Mouse (Mus musculus): Measurements from ENCODE around the gene Insr. TPM values are rescaled to one million over a fixed set of nuclear protein-coding genes. Genes with fewer than 3 reads are reported as not detected.
A peak's percentile ranks its signal among the peaks of the same experiment; 100 is the strongest.

Insr gene
- polyA plus RNA-seq, 1 experiment from 2014 or later = 54.2 TPM

GRCm38 (mm10) chr8:3279721-3280077, 282 bp upstream of the Insr start:
- Histone ChIP-seq H3K27ac (no peak overlapping the region), H3K36me3 (replicated peaks; ENCODE audit: control insufficient read depth, insufficient read depth) (0 out of 2 replicates have a peak, but pooled peaks cover 2% of the 10 kb centered on the region), H3K9me3 (ENCODE audit: control insufficient read depth, low read length) (no peaks in the 10 kb centered on the region), H3K4me2 (replicated peaks) (peak overlapping the region; percentile 79), H3K27me3 (ENCODE audit: control insufficient read depth, insufficient read depth, low read length) (no peaks in the 10 kb centered on the region), H3K4me3 (replicated peaks; ENCODE audit: low read length) (peak overlapping the region; percentile 80), H3K4me1 (replicated peaks; ENCODE audit: control insufficient read depth, insufficient read depth, low read length) (peaks cover 25% of the 10 kb centered on the region), H3K9ac (peak overlapping the region; percentile 90)
- ATAC-seq (ENCODE audit: low FRiP score) (no peak), DNase-seq (ENCODE audit: low spot score) (no peak)
- WGBS = under 1% methylated on average over 18 of the region's 18 CpGs

- Histone ChIP-seq H3K27me3 (ENCODE audit: control insufficient read depth, insufficient read depth, low read length) (no peaks in the 10 kb centered on the region), H3K9me3 (ENCODE audit: control insufficient read depth, low read length) (no peaks in the 10 kb centered on the region), H3K9ac (peak overlapping the region; percentile 90), H3K27ac (no peak overlapping the region), H3K4me2 (replicated peaks) (peak overlapping the region; percentile 79), H3K36me3 (replicated peaks; ENCODE audit: control insufficient read depth, insufficient read depth) (0 out of 2 replicates have a peak, but pooled peaks cover 11% of the 10 kb centered on the region), H3K4me1 (replicated peaks; ENCODE audit: control insufficient read depth, insufficient read depth, low read length) (peaks cover 25% of the 10 kb centered on the region), H3K4me3 (replicated peaks; ENCODE audit: low read length) (peak overlapping the region; percentile 80)
- 54% methylated on average over 15 of the region's 15 CpGs for WGBS
- ATAC-seq (ENCODE audit: low FRiP score) (no peak), DNase-seq (ENCODE audit: low spot score) (no peak)
These were observed 1.1 kb downstream of the Insr start for GRCm38 (mm10) chr8:3278181-3278820.

GRCm38 (mm10) chr8:3277266-3277665, 2.2 kb downstream of the Insr start:
- peak overlapping the region; percentile 80 for H3K4me3 ChIP-seq (replicated peaks; ENCODE audit: low read length)
- ATAC-seq (ENCODE audit: low FRiP score) = no peak
- no peak overlapping the region for H3K27ac ChIP-seq
- 97% methylated on average over 9 of the region's 9 CpGs for WGBS
- no peak overlapping the region; the same call in 1 of the 2 replicates for H3K9ac ChIP-seq
- no peak for DNase-seq (ENCODE audit: low spot score)
- no peaks in the 10 kb centered on the region for H3K9me3 ChIP-seq (ENCODE audit: control insufficient read depth, low read length)
- H3K27me3 ChIP-seq (ENCODE audit: control insufficient read depth, insufficient read depth, low read length) = no peaks in the 10 kb centered on the region
- H3K4me2 ChIP-seq (replicated peaks) = peak overlapping the region; percentile 79
- H3K4me1 ChIP-seq (replicated peaks; ENCODE audit: control insufficient read depth, insufficient read depth, low read length) = peaks cover 25% of the 10 kb centered on the region
- 0 out of 2 replicates have a peak, but pooled peaks cover 11% of the 10 kb centered on the region for H3K36me3 ChIP-seq (replicated peaks; ENCODE audit: control insufficient read depth, insufficient read depth)

GRCm38 (mm10) chr8:3276009-3276408, 3.4 kb downstream of the Insr start:
- DNase-seq (ENCODE audit: low spot score) (no peak), ATAC-seq (ENCODE audit: low FRiP score) (no peak)
- no peaks in the 10 kb centered on the region for H3K27me3 ChIP-seq (ENCODE audit: control insufficient read depth, insufficient read depth, low read length)
- no peaks in the 10 kb centered on the region for H3K9me3 ChIP-seq (ENCODE audit: control insufficient read depth, low read length)
- H3K27ac ChIP-seq = no peak overlapping the region
- H3K9ac ChIP-seq = no peak overlapping the region
- 98% methylated on average over 8 of the region's 8 CpGs for WGBS
- H3K4me2 ChIP-seq (replicated peaks) = no peak overlapping the region
- H3K4me1 ChIP-seq (replicated peaks; ENCODE audit: control insufficient read depth, insufficient read depth, low read length) = peaks cover 25% of the 10 kb centered on the region
- H3K36me3 ChIP-seq (replicated peaks; ENCODE audit: control insufficient read depth, insufficient read depth) = 0 out of 2 replicates have a peak, but pooled peaks cover 11% of the 10 kb centered on the region
- H3K4me3 ChIP-seq (replicated peaks; ENCODE audit: low read length) = no peak overlapping the region

GRCm38 (mm10) chr8:3275189-3275588, 4.2 kb downstream of the Insr start:
- peaks cover 25% of the 10 kb centered on the region for H3K4me1 ChIP-seq (replicated peaks; ENCODE audit: control insufficient read depth, insufficient read depth, low read length)
- 0 out of 2 replicates have a peak, but pooled peaks cover 11% of the 10 kb centered on the region for H3K36me3 ChIP-seq (replicated peaks; ENCODE audit: control insufficient read depth, insufficient read depth)
- DNase-seq (ENCODE audit: low spot score) = no peak
- H3K4me2 ChIP-seq (replicated peaks) = no peak overlapping the region
- H3K4me3 ChIP-seq (replicated peaks; ENCODE audit: low read length) = no peak overlapping the region
- 82% methylated on average over 5 of the region's 5 CpGs for WGBS
- H3K9ac ChIP-seq = no peak overlapping the region
- H3K9me3 ChIP-seq (ENCODE audit: control insufficient read depth, low read length) = no peaks in the 10 kb centered on the region
- H3K27me3 ChIP-seq (ENCODE audit: control insufficient read depth, insufficient read depth, low read length) = no peaks in the 10 kb centered on the region
- ATAC-seq (ENCODE audit: low FRiP score) = no peak
- no peak overlapping the region for H3K27ac ChIP-seq

- ATAC-seq (ENCODE audit: low FRiP score) = no peak
- no peaks in the 10 kb centered on the region for H3K27me3 ChIP-seq (ENCODE audit: control insufficient read depth, insufficient read depth, low read length)
- WGBS = 93% methylated on average over 3 of the region's 3 CpGs
These were observed 5.6 kb downstream of the Insr start for GRCm38 (mm10) chr8:3273799-3274198.

GRCm38 (mm10) chr8:3267449-3267761, 12.0 kb downstream of the Insr start:
- 93% methylated on average over 3 of the region's 3 CpGs for WGBS
- no peaks in the 10 kb centered on the region for H3K9me3 ChIP-seq (ENCODE audit: control insufficient read depth, low read length)
- no peaks in the 10 kb centered on the region for H3K4me1 ChIP-seq (replicated peaks; ENCODE audit: control insufficient read depth, insufficient read depth, low read length)
- DNase-seq (ENCODE audit: low spot score) = no peak
- no peaks in the 10 kb centered on the region for H3K27me3 ChIP-seq (ENCODE audit: control insufficient read depth, insufficient read depth, low read length)
- no peak overlapping the region for H3K9ac ChIP-seq
- ATAC-seq (ENCODE audit: low FRiP score) = no peak
- no peak overlapping the region for H3K4me2 ChIP-seq (replicated peaks)
- H3K36me3 ChIP-seq (replicated peaks; ENCODE audit: control insufficient read depth, insufficient read depth) = no peaks in the 10 kb centered on the region
- no peak overlapping the region for H3K4me3 ChIP-seq (replicated peaks; ENCODE audit: low read length)
- no peak overlapping the region for H3K27ac ChIP-seq

More at GRCm38 (mm10) chr8:3273799-3274198, 5.6 kb downstream of the Insr start:
- DNase-seq (ENCODE audit: low spot score) = no peak
- no peak overlapping the region for H3K9ac ChIP-seq
- no peak overlapping the region for H3K4me3 ChIP-seq (replicated peaks; ENCODE audit: low read length)
- no peaks in the 10 kb centered on the region for H3K9me3 ChIP-seq (ENCODE audit: control insufficient read depth, low read length)
- H3K36me3 ChIP-seq (replicated peaks; ENCODE audit: control insufficient read depth, insufficient read depth) = 0 out of 2 replicates have a peak, but pooled peaks cover 11% of the 10 kb centered on the region
- no peak overlapping the region for H3K4me2 ChIP-seq (replicated peaks)
- H3K4me1 ChIP-seq (replicated peaks; ENCODE audit: control insufficient read depth, insufficient read depth, low read length) = peaks cover 25% of the 10 kb centered on the region
- no peak overlapping the region for H3K27ac ChIP-seq

GRCm38 (mm10) chr8:3266686-3267448, 12.6 kb downstream of the Insr start:
- Histone ChIP-seq H3K4me1 (replicated peaks; ENCODE audit: control insufficient read depth, insufficient read depth, low read length) (no peaks in the 10 kb centered on the region), H3K4me3 (replicated peaks; ENCODE audit: low read length) (no peak overlapping the region), H3K4me2 (replicated peaks) (no peak overlapping the region), H3K9me3 (ENCODE audit: control insufficient read depth, low read length) (no peaks in the 10 kb centered on the region), H3K9ac (no peak overlapping the region), H3K36me3 (replicated peaks; ENCODE audit: control insufficient read depth, insufficient read depth) (no peaks in the 10 kb centered on the region), H3K27me3 (ENCODE audit: control insufficient read depth, insufficient read depth, low read length) (no peaks in the 10 kb centered on the region), H3K27ac (no peak overlapping the region)
- ATAC-seq (ENCODE audit: low FRiP score) (no peak), DNase-seq (ENCODE audit: low spot score) (no peak)
- WGBS = 89% methylated on average over 6 of the region's 6 CpGs

GRCm38 (mm10) chr8:3265182-3265581, 14.2 kb downstream of the Insr start:
- H3K27ac ChIP-seq = no peak overlapping the region
- no peaks in the 10 kb centered on the region for H3K9me3 ChIP-seq (ENCODE audit: control insufficient read depth, low read length)
- H3K4me1 ChIP-seq (replicated peaks; ENCODE audit: control insufficient read depth, insufficient read depth, low read length) = 0 out of 2 replicates have a peak, but pooled peaks cover 4% of the 10 kb centered on the region
- H3K4me3 ChIP-seq (replicated peaks; ENCODE audit: low read length) = no peak overlapping the region
- no peak overlapping the region for H3K9ac ChIP-seq
- 81% methylated on average over 3 of the region's 3 CpGs for WGBS
- no peak overlapping the region for H3K4me2 ChIP-seq (replicated peaks)
- ATAC-seq (ENCODE audit: low FRiP score) (no peak), DNase-seq (ENCODE audit: low spot score) (no peak)
- H3K36me3 ChIP-seq (replicated peaks; ENCODE audit: control insufficient read depth, insufficient read depth) = no peaks in the 10 kb centered on the region
- no peaks in the 10 kb centered on the region for H3K27me3 ChIP-seq (ENCODE audit: control insufficient read depth, insufficient read depth, low read length)

Data from hindbrain, embryonic 14.5 days (tissue).